Mouse (Mus musculus) liver, embryonic 14.5 days (tissue): ENCODE results near the gene Ttll8.

Experiments used
- CTCF ChIP-seq: IDR thresholded peaks from 2 replicates; pipeline ENCODE4 v1.5.1; 2016; ENCODE audit warnings: antibody characterized with exemption, low read depth, control low read depth
- EP300 ChIP-seq: IDR thresholded peaks from 2 replicates; pipeline ENCODE4 v1.6.1; 2016; ENCODE audit warnings: antibody characterized with exemption, low read depth

GRCm38 (mm10) chr15:88946851-88947250, 7.4 kb downstream of the Ttll8 start:
- TF ChIP-seq CTCF, result peak; percentile 11; the same call in 1 of the 2 replicates
- no peak for TF ChIP-seq EP300
